Mouse (Mus musculus) kidney, adult 2 months (tissue): ENCODE data around the gene Olfr1396.

ENCODE experiments used
- CTCF ChIP-seq: fragments of 200-500 bp; conservative IDR thresholded peaks from 2 replicates; pipeline ENCODE4 v1.5.1; 2011; ENCODE audit warnings: low read depth, mild to moderate bottlenecking, control low read depth, low read length, moderate library complexity, mixed read lengths; ENCODE audit not compliant: insufficient read depth, insufficient read length
- POLR2A ChIP-seq: fragments of 200-500 bp; IDR thresholded peaks from one replicate; pipeline ENCODE4 v1.6.1; 2011; ENCODE audit warnings: low read depth, low read length, control low read depth

- no peak for TF ChIP-seq POLR2A
- TF ChIP-seq CTCF: no peak
Observed at GRCm38 (mm10) chr11:49081886-49082285, 32.8 kb downstream of the Olfr1396 start.
